Mouse (Mus musculus): ENCODE results near the gene Rpf1. TPM values are rescaled to one million over a fixed set of nuclear protein-coding genes. Genes with fewer than 3 reads are reported as not detected.

The Rpf1 gene
- 54.7 and 56.2 TPM in 2 replicates for polyA plus RNA-seq (2015; fragmentation: Nextera tagmentation; extraction: Ambion mirVana)

DNA sequence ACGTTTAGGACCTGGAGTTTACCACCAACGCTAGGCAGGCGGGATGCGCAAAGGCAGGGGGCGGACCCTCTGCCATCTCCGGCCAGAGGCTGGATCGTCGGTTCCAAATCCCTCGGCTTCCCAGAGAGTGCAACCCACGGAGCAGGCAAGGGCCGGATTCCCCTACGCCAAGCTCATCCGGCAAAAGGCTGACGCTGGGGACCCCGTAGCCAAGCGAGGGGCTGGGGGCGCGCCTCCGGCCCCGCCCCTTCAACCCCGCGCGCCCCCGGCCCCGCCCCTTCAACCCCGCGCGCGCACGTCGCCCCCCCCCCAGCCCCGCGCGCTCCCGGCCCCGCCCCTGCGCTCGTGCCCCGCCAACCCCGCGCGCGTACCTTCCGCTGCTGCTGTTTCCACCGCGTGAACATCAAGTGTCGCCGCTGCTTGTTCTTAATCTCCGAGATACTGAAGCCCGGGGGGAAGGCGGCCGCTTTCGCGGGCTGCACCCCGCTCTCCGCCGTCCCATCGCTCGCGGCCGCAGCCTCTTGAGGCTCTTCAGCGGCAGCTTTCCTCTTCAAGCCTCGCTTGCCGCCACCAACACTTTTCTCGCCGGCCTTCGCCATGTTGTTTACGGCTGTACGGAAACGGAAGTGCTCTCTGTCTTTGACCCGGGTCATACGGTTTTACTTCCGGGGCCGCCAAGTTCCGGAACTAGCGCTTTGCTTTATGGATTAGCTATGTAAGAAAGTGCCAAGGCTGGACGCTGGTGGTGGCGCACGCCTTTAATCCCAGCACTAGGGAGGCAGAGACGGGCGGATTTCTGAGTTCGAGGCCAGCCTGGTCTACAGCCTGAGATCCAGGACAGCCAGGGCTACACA is at the start of gene Rpf1:
TSS of gene Rpf1 (minus strand) at position 632 of the 854 bp plus-strand sequence.
- under 1% methylated on average over 69 of the region's 82 CpGs for WGBS
- H3K9me3 ChIP-seq: no peaks in the 10 kb centered on the region
- H3K36me3 ChIP-seq: peaks cover 15% of the 10 kb centered on the region
- H3K9ac ChIP-seq (replicated peaks): peak within 1 kb of the TSS; percentile 76
- H3K27me3 ChIP-seq: no peaks in the 10 kb centered on the region
- peak within 1 kb of the TSS; percentile 76 for H3K4me2 ChIP-seq (replicated peaks)
- peak within 1 kb of the TSS; percentile 81 for H3K4me3 ChIP-seq
- H3K27ac ChIP-seq (replicated peaks): peak within 1 kb of the TSS; percentile 98
- H3K4me1 ChIP-seq: peaks cover 14% of the 10 kb centered on the region
- ATAC-seq (replicated peaks): peak; percentile 98

- Histone ChIP-seq H3K27ac (replicated peaks) (no peak overlapping the region), H3K4me2 (replicated peaks) (no peak overlapping the region), H3K4me1 (no peaks in the 10 kb centered on the region), H3K9me3 (no peaks in the 10 kb centered on the region), H3K4me3 (no peak overlapping the region), H3K27me3 (no peaks in the 10 kb centered on the region), H3K36me3 (no peaks in the 10 kb centered on the region), H3K9ac (replicated peaks) (no peak overlapping the region)
- no peak for ATAC-seq (replicated peaks)
- 61% methylated on average over 6 of the region's 6 CpGs for WGBS
Observed at GRCm38 (mm10) chr3:146570939-146571338, 49.7 kb upstream of the Rpf1 start.

DNA sequence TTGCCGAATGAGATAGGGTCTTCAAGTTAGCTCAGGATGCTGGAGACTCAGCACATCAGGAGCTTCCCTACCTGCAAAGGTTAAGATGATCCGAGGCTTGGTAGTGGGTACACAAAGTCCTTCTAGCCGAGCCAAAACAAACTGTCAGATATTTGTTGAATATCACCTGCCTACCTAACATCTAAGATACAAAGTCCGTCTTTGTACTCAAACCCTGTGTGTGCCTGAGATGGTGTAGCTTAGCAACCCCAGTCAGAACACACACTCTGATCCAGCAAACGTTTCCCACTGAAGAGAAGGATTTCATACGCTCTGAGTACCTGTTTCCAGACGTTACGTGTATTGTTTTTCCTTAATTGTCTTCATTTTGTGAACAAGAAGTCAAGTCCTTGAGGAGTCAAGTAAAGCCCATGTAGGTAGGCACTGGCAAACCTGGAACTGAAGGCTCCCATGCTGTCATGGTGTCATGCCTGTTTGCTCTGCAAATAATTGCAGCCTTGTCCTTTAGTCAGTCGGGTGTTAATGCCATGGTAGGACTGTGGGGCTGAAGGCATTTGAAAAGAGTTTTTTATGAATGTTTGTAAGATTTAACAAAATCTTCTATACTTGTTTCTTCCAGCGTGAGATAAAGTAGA is 49.0 kb upstream of the Rpf1 start, which contains the start of gene Uox:
TSS of gene Uox (plus strand) at position 279 of the 635 bp plus-strand sequence.
- no peak within 1 kb of the TSS for H3K27ac ChIP-seq (replicated peaks)
- WGBS: 78% methylated on average over 10 of the region's 10 CpGs
- H3K9me3 ChIP-seq: no peaks in the 10 kb centered on the region
- H3K4me3 ChIP-seq: no peak within 1 kb of the TSS
- H3K9ac ChIP-seq (replicated peaks): no peak within 1 kb of the TSS
- H3K4me2 ChIP-seq (replicated peaks): no peak within 1 kb of the TSS
- H3K4me1 ChIP-seq: no peaks in the 10 kb centered on the region
- no peaks in the 10 kb centered on the region for H3K27me3 ChIP-seq
- no peaks in the 10 kb centered on the region for H3K36me3 ChIP-seq
- ATAC-seq (replicated peaks): no peak

DNA sequence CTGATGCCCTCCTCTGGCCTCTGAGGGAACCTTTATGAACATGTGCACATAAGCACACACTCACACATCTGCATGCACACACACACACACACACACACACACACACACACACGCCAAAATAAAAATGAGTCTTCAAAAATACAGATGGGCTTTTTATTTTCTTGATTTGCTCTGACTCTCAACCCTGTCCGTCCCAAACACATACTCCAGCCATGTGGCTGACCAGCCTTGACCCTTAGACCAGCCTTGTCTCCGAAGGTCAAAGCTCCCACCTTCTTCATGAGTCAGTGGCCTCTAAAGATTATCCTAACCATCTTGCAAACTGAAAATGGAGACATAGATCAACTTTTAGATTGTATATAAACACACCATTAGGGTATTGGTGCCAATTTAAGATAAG is 48.4 kb upstream of the Rpf1 start:
- no peak overlapping the region for H3K4me3 ChIP-seq
- H3K9ac ChIP-seq (replicated peaks): no peak overlapping the region
- no peaks in the 10 kb centered on the region for H3K36me3 ChIP-seq
- no peaks in the 10 kb centered on the region for H3K27me3 ChIP-seq
- H3K4me2 ChIP-seq (replicated peaks): no peak overlapping the region
- 90% methylated on average over 3 of the region's 3 CpGs for WGBS
- ATAC-seq (replicated peaks): no peak
- H3K9me3 ChIP-seq: no peaks in the 10 kb centered on the region
- no peak overlapping the region for H3K27ac ChIP-seq (replicated peaks)
- peaks cover 3% of the 10 kb centered on the region; the same call in 1 of the 2 replicates for H3K4me1 ChIP-seq

GRCm38 (mm10) chr3:146567884-146568530 is 46.8 kb upstream of the Rpf1 start:
- H3K4me2 ChIP-seq (replicated peaks): no peak overlapping the region
- 89% methylated on average over 9 of the region's 9 CpGs for WGBS
- no peak for ATAC-seq (replicated peaks)
- H3K27me3 ChIP-seq: no peaks in the 10 kb centered on the region
- H3K4me3 ChIP-seq: no peak overlapping the region
- H3K27ac ChIP-seq (replicated peaks): no peak overlapping the region
- peaks cover 6% of the 10 kb centered on the region; the same call in 1 of the 2 replicates for H3K4me1 ChIP-seq
- no peak overlapping the region for H3K9ac ChIP-seq (replicated peaks)
- no peaks in the 10 kb centered on the region for H3K36me3 ChIP-seq
- no peaks in the 10 kb centered on the region for H3K9me3 ChIP-seq

- WGBS: 86% methylated on average over 7 of the region's 7 CpGs
- ATAC-seq (replicated peaks): no peak
- no peaks in the 10 kb centered on the region for H3K27me3 ChIP-seq
- no peak overlapping the region for H3K27ac ChIP-seq (replicated peaks)
- no peak overlapping the region for H3K9ac ChIP-seq (replicated peaks)
- H3K4me3 ChIP-seq: no peak overlapping the region
- no peaks in the 10 kb centered on the region for H3K36me3 ChIP-seq
- peaks cover 6% of the 10 kb centered on the region; the same call in 1 of the 2 replicates for H3K4me1 ChIP-seq
- no peaks in the 10 kb centered on the region for H3K9me3 ChIP-seq
- no peak overlapping the region for H3K4me2 ChIP-seq (replicated peaks)
Observed at GRCm38 (mm10) chr3:146567366-146567765, 46.1 kb upstream of the Rpf1 start.

DNA sequence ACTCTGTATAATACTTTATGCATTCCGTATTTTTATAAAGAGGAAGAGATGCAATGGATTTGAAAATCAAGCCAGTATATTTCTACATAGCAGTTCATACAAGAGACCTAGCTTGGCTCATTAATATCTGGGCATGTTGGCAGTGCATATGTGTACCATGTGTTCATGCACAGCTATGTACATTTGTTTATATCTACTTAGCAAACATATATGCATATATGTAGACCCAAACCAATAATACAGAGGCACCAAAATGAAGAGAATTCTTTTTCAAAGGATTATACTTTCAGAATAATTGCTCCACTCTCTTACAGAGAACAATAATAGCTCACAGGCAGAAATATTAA is 43.8 kb upstream of the Rpf1 start:
- Histone ChIP-seq H3K4me2 (replicated peaks) (no peak overlapping the region), H3K27me3 (no peaks in the 10 kb centered on the region), H3K9ac (replicated peaks) (no peak overlapping the region), H3K4me3 (no peak overlapping the region), H3K36me3 (no peaks in the 10 kb centered on the region), H3K9me3 (no peaks in the 10 kb centered on the region), H3K4me1 (peaks cover 6% of the 10 kb centered on the region; the same call in 1 of the 2 replicates), H3K27ac (replicated peaks) (peak overlapping the region; percentile 16; the same call in 1 of the 2 replicates)
- ATAC-seq (replicated peaks): peak; percentile 59
- 91% methylated on average over 1 of the region's 1 CpGs for WGBS

- no peak overlapping the region for H3K9ac ChIP-seq (replicated peaks)
- WGBS: 18% methylated on average over 14 of the region's 14 CpGs
- peak; percentile 47; the same call in 1 of the 2 replicates for ATAC-seq (replicated peaks)
- no peak overlapping the region for H3K4me2 ChIP-seq (replicated peaks)
- H3K9me3 ChIP-seq: no peaks in the 10 kb centered on the region
- no peaks in the 10 kb centered on the region for H3K36me3 ChIP-seq
- peak overlapping the region; percentile 16 for H3K27ac ChIP-seq (replicated peaks)
- H3K4me1 ChIP-seq: peaks cover 6% of the 10 kb centered on the region; the same call in 1 of the 2 replicates
- no peaks in the 10 kb centered on the region for H3K27me3 ChIP-seq
- H3K4me3 ChIP-seq: no peak overlapping the region
Observed at GRCm38 (mm10) chr3:146564268-146565064, 43.2 kb upstream of the Rpf1 start.

DNA sequence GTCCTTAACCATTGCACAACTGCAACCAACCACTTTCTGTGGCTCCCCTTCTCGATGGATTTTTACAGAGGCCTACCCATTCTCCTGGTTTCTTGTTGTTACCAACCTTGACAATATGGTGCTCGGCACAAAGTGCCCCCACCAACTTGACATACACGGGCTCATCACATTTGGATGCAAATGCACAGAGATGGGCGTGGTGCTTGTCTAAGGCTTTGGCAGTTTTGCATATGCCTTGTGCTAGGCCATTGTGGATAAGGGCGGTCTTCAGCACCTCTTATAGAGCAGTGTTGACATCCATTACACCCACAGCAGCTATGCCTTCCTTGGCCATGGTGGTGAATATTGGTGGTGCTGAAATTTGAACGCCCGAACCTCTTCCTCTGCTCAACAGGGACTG is 41.7 kb upstream of the Rpf1 start:
- no peak overlapping the region for H3K27ac ChIP-seq (replicated peaks)
- no peak overlapping the region for H3K9ac ChIP-seq (replicated peaks)
- H3K4me3 ChIP-seq: no peak overlapping the region
- 94% methylated on average over 7 of the region's 7 CpGs for WGBS
- no peaks in the 10 kb centered on the region for H3K36me3 ChIP-seq
- H3K4me1 ChIP-seq: peaks cover 6% of the 10 kb centered on the region; the same call in 1 of the 2 replicates
- H3K4me2 ChIP-seq (replicated peaks): no peak overlapping the region
- ATAC-seq (replicated peaks): no peak
- H3K9me3 ChIP-seq: no peaks in the 10 kb centered on the region
- no peaks in the 10 kb centered on the region for H3K27me3 ChIP-seq

DNA sequence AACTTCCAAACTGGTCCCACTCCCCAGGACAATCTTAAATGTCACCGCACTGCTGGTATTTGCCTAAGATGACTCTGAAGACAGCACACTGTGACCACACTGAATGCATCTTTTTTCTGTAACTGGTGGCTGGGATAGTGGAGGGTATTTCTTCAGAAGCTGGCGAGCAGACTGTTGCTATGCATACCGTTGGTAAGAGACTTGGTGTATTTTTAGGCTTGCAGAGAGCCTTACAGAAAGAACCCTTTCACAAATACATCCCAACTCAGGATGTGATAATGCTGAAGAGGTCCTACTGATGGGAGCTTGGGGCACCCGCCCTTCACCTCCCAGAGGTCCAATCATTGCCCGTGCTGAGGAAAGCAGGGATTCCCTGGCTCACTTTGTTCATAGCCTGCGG is 36.3 kb upstream of the Rpf1 start:
- Histone ChIP-seq H3K36me3 (no peaks in the 10 kb centered on the region), H3K4me2 (replicated peaks) (no peak overlapping the region), H3K27me3 (no peaks in the 10 kb centered on the region), H3K9ac (replicated peaks) (no peak overlapping the region), H3K9me3 (no peaks in the 10 kb centered on the region), H3K27ac (replicated peaks) (no peak overlapping the region), H3K4me1 (no peaks in the 10 kb centered on the region), H3K4me3 (no peak overlapping the region)
- ATAC-seq (replicated peaks): no peak
- WGBS: 85% methylated on average over 6 of the region's 6 CpGs

DNA sequence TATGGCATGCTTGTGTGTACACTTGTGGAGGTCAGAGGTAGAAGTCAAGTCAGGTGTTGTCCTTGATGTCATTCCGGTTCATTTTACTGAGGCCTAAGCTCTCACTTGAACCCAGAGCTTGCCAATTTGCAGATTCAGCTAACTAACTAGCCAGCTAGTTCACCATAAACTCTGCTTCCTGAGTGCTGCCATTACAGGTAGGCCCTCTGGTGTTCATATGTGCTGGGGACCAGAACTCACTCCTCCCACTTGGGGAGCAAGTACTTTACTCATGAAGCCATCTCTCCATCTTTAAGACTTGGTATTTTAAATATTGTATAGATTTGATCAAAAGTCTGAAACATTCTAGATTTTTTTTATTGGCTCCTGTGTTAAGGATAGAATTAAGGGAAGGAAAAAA is 35.3 kb upstream of the Rpf1 start:
- Histone ChIP-seq H3K4me3 (no peak overlapping the region), H3K27me3 (no peaks in the 10 kb centered on the region), H3K4me1 (no peaks in the 10 kb centered on the region), H3K27ac (replicated peaks) (no peak overlapping the region), H3K9me3 (no peaks in the 10 kb centered on the region), H3K36me3 (no peaks in the 10 kb centered on the region), H3K9ac (replicated peaks) (no peak overlapping the region), H3K4me2 (replicated peaks) (no peak overlapping the region)
- 64% methylated on average over 1 of the region's 1 CpGs for WGBS
- ATAC-seq (replicated peaks): no peak

Data from forebrain, embryonic 15.5 days (tissue).